Mouse (Mus musculus) megakaryocyte progenitor cell, adult 5-6 weeks (primary cell): ENCODE measurements around the gene A830005F24Rik. TPM values are rescaled to one million over a fixed set of nuclear protein-coding genes. Genes with fewer than 3 reads are reported as not detected.

Experiments
- ATAC-seq: replicated peaks from 2 replicates; pipeline ENCODE4 v1.8.0; 2016; ENCODE audit warnings: mild to moderate bottlenecking, moderate TSS enrichment, inconsistent platforms; ENCODE audit not compliant: poor library complexity
- total RNA-seq, 2 experiments: library from RNA; stranded (forward) in 1 of 2; stranded (reverse) in 1 of 2; fragments of 157-497, 149-512 nt in 1 of 2; fragments of 200-1000 nt in 1 of 2; gene quantifications; 2 replicates each; pipeline versions ENCODE4 v1.2.3 to v1.2.4; 2015 to 2017

Gene A830005F24Rik
- total RNA-seq, 2 experiments from 2014 or later, result 1.0 to 1.2 TPM

- ATAC-seq, result no peak
Observed at GRCm38 (mm10) chr13:48544391-48544790, 31.0 kb downstream of the A830005F24Rik start.

- ATAC-seq, result no peak
Observed at GRCm38 (mm10) chr13:48544867-48545266, 31.5 kb downstream of the A830005F24Rik start.

GRCm38 (mm10) chr13:48545476-48546281 is 32.3 kb downstream of the A830005F24Rik start:
- ATAC-seq, result peak; percentile 75

- peak; percentile 88 for ATAC-seq
Observed at GRCm38 (mm10) chr13:48546330-48546917, 33.1 kb downstream of the A830005F24Rik start.

- ATAC-seq, result no peak
Observed at GRCm38 (mm10) chr13:48547623-48548022, 34.3 kb downstream of the A830005F24Rik start.

- ATAC-seq, result no peak
Observed at GRCm38 (mm10) chr13:48548296-48548695, 34.9 kb downstream of the A830005F24Rik start.

GRCm38 (mm10) chr13:48552181-48553090 is 39.1 kb downstream of the A830005F24Rik start:
- peak; percentile 77 for ATAC-seq

- no peak for ATAC-seq
Observed at GRCm38 (mm10) chr13:48553511-48553910, 40.1 kb downstream of the A830005F24Rik start.

- no peak for ATAC-seq
Observed at GRCm38 (mm10) chr13:48554552-48554951, 41.2 kb downstream of the A830005F24Rik start.

- no peak; the same call in 1 of the 2 replicates for ATAC-seq
Observed at GRCm38 (mm10) chr13:48555976-48556375, 42.6 kb downstream of the A830005F24Rik start.

- no peak for ATAC-seq
Observed at GRCm38 (mm10) chr13:48561481-48561880, 48.1 kb downstream of the A830005F24Rik start.

- no peak for ATAC-seq
Observed at GRCm38 (mm10) chr13:48562336-48562735, 49.0 kb downstream of the A830005F24Rik start.

Other genes with a start within 250 kb of the A830005F24Rik start
- gene Zfp169, start 119 bp upstream of the A830005F24Rik start, total RNA-seq (2015), result 7.8 and 9.4 TPM in 2 replicates
- gene Zfp169, start 119 bp upstream of the A830005F24Rik start, total RNA-seq (2017), result 12.4 and 16.4 TPM in 2 replicates
- gene Ptpdc1, start 112.1 kb downstream of the A830005F24Rik start, total RNA-seq (2015), result 3.3 and 4.4 TPM in 2 replicates
- gene Ptpdc1, start 112.1 kb downstream of the A830005F24Rik start, total RNA-seq (2017), result 1.8 and 3.4 TPM in 2 replicates
- gene Barx1, start 149.4 kb downstream of the A830005F24Rik start, total RNA-seq (2015), result not detected in 2 replicates
- not detected in 2 replicates for gene Barx1, start 149.4 kb downstream of the A830005F24Rik start, total RNA-seq (2017)